Mouse (Mus musculus): ENCODE measurements at regions not wholly inside any gene's neighbourhood (a gene's known extent, or its start where the extent isn't known, plus 50 kb on each side); places are given as distances from the start of the nearest gene placed in this dataset.

DNA sequence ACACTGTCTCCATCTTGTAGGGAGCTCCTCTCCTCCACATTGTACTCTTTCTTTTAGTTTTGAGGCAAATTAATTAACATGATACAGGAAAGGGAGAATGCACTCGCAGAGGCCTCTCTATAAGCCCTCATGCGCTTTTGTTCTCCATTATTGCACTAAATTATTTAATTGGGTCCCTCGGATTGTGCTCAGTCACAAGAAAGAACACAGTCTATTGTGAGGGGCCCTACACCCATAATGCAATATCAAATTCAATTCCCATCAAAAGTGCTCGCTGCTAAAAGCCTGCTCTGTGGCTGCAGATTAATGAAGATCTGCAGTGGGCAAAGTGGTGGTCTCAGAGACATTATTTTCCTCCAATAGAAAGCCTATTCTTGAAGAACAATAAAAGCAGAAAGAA, 99.8 kb downstream of the Gm9376 start:
- WGBS = 79% methylated on average over 4 of the region's 4 CpGs
- no peak for TF ChIP-seq POLR2A (IDR thresholded peaks at IDR 0.05; ENCODE audit: borderline replicate concordance, insufficient read depth, low read length)
- TF ChIP-seq CTCF (IDR thresholded peaks at IDR 0.05; ENCODE audit: borderline replicate concordance, insufficient read depth, low read depth, low read length) = no peak
- DNase-seq = no peak
- H3K27me3 ChIP-seq (ENCODE audit: control insufficient read depth, insufficient read depth, low read length) = no peaks in the 10 kb centered on the region
- H3K27ac ChIP-seq (ENCODE audit: insufficient read depth, low read length) = no peak overlapping the region
- H3K4me3 ChIP-seq (replicated peaks; ENCODE audit: insufficient read depth, low read depth, low read length) = no peak overlapping the region
- no peaks in the 10 kb centered on the region for H3K4me1 ChIP-seq (ENCODE audit: control insufficient read depth, insufficient read depth, low read length)

DNA sequence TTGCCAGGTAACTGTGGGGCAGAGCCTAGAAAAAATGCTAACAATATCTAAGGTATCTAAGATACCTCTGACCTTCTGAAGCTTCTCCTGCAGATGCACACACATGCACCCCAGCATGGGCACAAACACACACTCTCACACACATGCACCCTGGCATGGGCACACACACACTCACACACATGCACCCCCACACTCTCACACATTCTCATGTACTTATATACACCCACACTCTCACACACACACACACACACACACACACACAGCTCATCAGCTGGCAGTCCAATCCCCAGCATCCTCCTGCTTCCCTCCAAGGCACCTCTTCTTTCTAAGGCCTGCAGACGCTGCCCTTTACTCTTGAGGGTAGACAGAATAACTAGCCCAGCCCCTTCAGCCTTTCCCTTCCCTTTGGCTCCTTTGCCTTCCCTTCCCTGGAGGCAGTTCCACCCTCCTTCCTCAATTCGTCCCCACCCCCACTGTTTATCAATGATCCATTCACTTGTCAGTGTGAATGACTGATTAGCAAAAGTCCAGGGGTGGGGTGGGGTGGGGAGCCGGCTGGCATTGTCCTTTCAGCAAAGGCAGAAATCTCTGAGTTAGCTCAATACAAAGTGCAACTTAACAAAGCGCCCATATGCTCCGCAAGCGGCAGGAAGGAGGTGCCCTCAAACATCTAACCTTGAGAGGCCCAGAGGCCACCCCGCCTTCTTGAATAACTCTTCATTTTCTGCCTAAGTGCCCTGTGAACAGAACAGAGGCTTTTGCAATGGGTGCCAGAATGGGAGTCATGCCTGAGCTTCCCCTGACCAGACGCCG, 102.1 kb downstream of the Gm9376 start:
- TF ChIP-seq CTCF (IDR thresholded peaks at IDR 0.05; ENCODE audit: borderline replicate concordance, insufficient read depth, low read depth, low read length) = no peak
- no peak for TF ChIP-seq POLR2A (IDR thresholded peaks at IDR 0.05; ENCODE audit: borderline replicate concordance, insufficient read depth, low read length)
- Histone ChIP-seq H3K4me3 (replicated peaks; ENCODE audit: insufficient read depth, low read depth, low read length) (no peak overlapping the region), H3K27me3 (ENCODE audit: control insufficient read depth, insufficient read depth, low read length) (no peaks in the 10 kb centered on the region), H3K27ac (ENCODE audit: insufficient read depth, low read length) (no peak overlapping the region), H3K4me1 (ENCODE audit: control insufficient read depth, insufficient read depth, low read length) (no peaks in the 10 kb centered on the region)
- 17% methylated on average over 9 of the region's 9 CpGs for WGBS
- no peak for DNase-seq

DNA sequence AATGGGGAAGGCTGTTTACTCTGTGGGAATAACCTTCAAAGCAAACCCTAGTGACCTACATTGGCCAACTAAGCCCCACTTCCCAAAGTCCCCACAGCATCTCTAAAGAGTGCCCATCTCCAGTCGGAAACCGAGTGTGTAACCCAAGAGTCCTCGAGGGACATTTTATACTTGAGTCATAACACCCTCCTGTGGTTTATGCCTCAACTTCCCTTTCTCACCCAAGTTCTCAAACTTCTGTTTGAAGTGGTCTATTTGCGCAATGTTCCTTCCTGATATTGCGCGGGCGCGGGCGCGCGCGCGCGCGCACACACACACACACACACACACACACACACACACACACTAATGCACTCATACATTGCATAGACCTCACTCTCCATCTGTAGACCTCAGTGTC, 104.6 kb downstream of the Gm9376 start:
- 96% methylated on average over 15 of the region's 15 CpGs for WGBS
- no peak overlapping the region for H3K4me3 ChIP-seq (replicated peaks; ENCODE audit: insufficient read depth, low read depth, low read length)
- H3K27ac ChIP-seq (ENCODE audit: insufficient read depth, low read length) = no peak overlapping the region
- DNase-seq = no peak
- no peak for TF ChIP-seq CTCF (IDR thresholded peaks at IDR 0.05; ENCODE audit: borderline replicate concordance, insufficient read depth, low read depth, low read length)
- no peak for TF ChIP-seq POLR2A (IDR thresholded peaks at IDR 0.05; ENCODE audit: borderline replicate concordance, insufficient read depth, low read length)
- no peaks in the 10 kb centered on the region for H3K27me3 ChIP-seq (ENCODE audit: control insufficient read depth, insufficient read depth, low read length)
- H3K4me1 ChIP-seq (ENCODE audit: control insufficient read depth, insufficient read depth, low read length) = no peaks in the 10 kb centered on the region

DNA sequence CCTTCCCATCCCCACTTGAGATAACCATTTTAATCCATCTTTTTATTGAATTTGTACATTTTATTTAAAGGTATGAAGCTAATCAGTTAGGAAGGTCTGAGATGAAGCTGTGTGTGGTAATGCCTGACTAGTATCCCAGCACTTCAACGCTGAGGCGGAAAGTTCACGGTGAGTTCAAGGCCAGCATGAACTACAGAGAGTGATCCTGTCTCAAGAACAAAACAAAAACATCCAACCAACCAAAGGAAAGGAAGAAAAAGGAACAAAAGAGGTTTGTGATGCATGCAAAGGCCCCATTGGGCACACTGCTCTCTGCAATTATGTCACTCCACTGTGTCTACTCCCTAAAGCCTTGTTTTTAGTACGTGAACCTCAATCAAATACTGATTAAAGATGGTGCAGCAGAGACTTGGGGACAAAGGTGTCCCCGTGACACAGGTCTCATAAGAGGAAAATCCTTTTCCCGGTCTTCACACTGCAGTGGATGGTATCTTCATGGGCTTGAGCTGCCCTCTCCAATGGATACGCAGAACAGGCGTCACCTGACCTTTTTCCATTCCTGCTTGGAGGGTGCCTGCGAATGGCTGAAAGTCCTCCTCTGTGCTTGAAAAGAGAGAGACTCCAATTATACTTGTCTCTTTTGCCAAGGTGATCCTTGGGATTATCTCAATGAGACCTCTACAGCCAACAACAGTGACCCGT, 108.2 kb downstream of the Gm9376 start:
- no peak overlapping the region for H3K27ac ChIP-seq (ENCODE audit: insufficient read depth, low read length)
- H3K4me1 ChIP-seq (ENCODE audit: control insufficient read depth, insufficient read depth, low read length) = no peaks in the 10 kb centered on the region
- TF ChIP-seq POLR2A (IDR thresholded peaks at IDR 0.05; ENCODE audit: borderline replicate concordance, insufficient read depth, low read length) (no peak), CTCF (IDR thresholded peaks at IDR 0.05; ENCODE audit: borderline replicate concordance, insufficient read depth, low read depth, low read length) (no peak)
- H3K4me3 ChIP-seq (replicated peaks; ENCODE audit: insufficient read depth, low read depth, low read length) = no peak overlapping the region
- DNase-seq = no peak
- H3K27me3 ChIP-seq (ENCODE audit: control insufficient read depth, insufficient read depth, low read length) = no peaks in the 10 kb centered on the region; the same call in 1 of the 2 replicates
- WGBS = 89% methylated on average over 10 of the region's 10 CpGs

DNA sequence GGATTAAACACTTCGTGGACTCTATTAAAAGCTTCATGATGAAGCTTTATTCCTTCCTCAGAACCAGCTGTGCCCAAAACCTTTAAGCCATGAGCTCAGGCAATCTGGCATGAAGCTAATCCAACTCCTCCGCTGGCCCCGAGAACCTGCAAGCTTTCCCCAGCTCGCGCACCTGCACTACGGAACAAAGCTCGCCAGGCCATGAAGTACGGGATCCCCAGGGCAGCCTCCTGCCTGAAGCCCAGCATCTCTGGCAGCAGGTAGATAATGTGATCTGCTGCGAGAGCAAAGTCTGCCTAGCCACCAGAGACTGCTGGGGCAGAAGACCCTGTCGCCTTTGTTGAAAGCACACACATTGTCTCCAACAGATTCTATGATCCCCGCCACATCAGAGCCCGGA, 108.9 kb downstream of the Gm9376 start:
- no peaks in the 10 kb centered on the region; the same call in 1 of the 2 replicates for H3K27me3 ChIP-seq (ENCODE audit: control insufficient read depth, insufficient read depth, low read length)
- H3K27ac ChIP-seq (ENCODE audit: insufficient read depth, low read length) = no peak overlapping the region
- H3K4me3 ChIP-seq (replicated peaks; ENCODE audit: insufficient read depth, low read depth, low read length) = no peak overlapping the region
- no peaks in the 10 kb centered on the region for H3K4me1 ChIP-seq (ENCODE audit: control insufficient read depth, insufficient read depth, low read length)
- 92% methylated on average over 12 of the region's 12 CpGs for WGBS
- TF ChIP-seq CTCF (IDR thresholded peaks at IDR 0.05; ENCODE audit: borderline replicate concordance, insufficient read depth, low read depth, low read length) (no peak), POLR2A (IDR thresholded peaks at IDR 0.05; ENCODE audit: borderline replicate concordance, insufficient read depth, low read length) (no peak)
- DNase-seq = no peak

DNA sequence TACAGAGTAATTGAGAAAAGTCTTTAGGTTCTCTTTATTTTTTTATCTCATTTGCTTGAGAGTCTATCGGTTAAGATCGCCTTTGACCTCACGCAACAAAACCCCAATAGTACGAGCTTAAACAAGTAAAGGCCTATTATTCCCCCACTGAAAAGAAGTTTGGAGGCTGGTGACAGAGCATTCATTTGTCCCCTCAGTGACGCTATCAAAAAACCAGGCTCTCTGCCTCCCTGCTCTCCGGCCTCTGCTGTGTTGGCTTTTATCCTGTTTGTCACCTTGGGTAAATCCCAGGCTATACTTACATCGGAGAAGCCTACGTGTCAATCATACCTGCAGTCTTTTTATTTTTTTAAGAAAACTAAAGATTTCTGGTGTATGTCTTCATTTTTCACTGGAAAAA, 112.9 kb downstream of the Gm9376 start:
- no peaks in the 10 kb centered on the region for H3K4me1 ChIP-seq (ENCODE audit: control insufficient read depth, insufficient read depth, low read length)
- H3K27me3 ChIP-seq (ENCODE audit: control insufficient read depth, insufficient read depth, low read length) = no peaks in the 10 kb centered on the region; the same call in 1 of the 2 replicates
- TF ChIP-seq POLR2A (IDR thresholded peaks at IDR 0.05; ENCODE audit: borderline replicate concordance, insufficient read depth, low read length) (no peak), CTCF (IDR thresholded peaks at IDR 0.05; ENCODE audit: borderline replicate concordance, insufficient read depth, low read depth, low read length) (no peak)
- no peak overlapping the region for H3K27ac ChIP-seq (ENCODE audit: insufficient read depth, low read length)
- 72% methylated on average over 8 of the region's 8 CpGs for WGBS
- no peak for DNase-seq
- H3K4me3 ChIP-seq (replicated peaks; ENCODE audit: insufficient read depth, low read depth, low read length) = no peak overlapping the region

DNA sequence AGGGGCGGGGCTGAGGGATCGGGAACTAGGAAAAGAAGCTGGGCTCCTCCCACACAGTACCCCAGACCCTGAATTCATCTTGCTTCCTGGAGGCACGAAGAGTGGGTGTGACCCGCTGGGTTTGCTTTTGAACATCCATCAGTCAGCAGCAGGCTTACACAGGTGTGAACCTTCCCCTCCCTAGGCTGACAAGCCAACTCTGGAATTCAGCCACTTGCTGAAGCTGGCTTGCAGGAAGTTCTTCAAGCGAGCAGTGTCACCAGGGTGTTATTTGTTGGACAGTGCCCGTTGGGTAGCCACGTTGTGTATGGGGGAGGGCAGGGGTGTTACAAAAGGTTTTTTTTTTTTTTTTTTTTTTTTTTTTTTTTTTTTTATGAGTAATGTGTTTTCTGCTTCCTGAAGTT, 118.8 kb downstream of the Gm9376 start:
- Histone ChIP-seq H3K4me3 (replicated peaks; ENCODE audit: insufficient read depth, low read depth, low read length) (no peak overlapping the region), H3K27ac (ENCODE audit: insufficient read depth, low read length) (no peak overlapping the region), H3K4me1 (ENCODE audit: control insufficient read depth, insufficient read depth, low read length) (peaks cover 3% of the 10 kb centered on the region; the same call in 1 of the 2 replicates), H3K27me3 (ENCODE audit: control insufficient read depth, insufficient read depth, low read length) (no peaks in the 10 kb centered on the region; the same call in 1 of the 2 replicates)
- no peak for TF ChIP-seq CTCF (IDR thresholded peaks at IDR 0.05; ENCODE audit: borderline replicate concordance, insufficient read depth, low read depth, low read length)
- TF ChIP-seq POLR2A (IDR thresholded peaks at IDR 0.05; ENCODE audit: borderline replicate concordance, insufficient read depth, low read length) = no peak
- DNase-seq = no peak
- WGBS = 12% methylated on average over 7 of the region's 7 CpGs
